Mouse (Mus musculus) right cerebral cortex, postnatal 14 days (tissue): ENCODE measurements around the gene Brinp3.
A peak's percentile ranks its signal among the peaks of the same experiment; 100 is the strongest.

ENCODE experiments used
- DNase-seq: peaks from one replicate; pipeline ENCODE4 v3.0.0; 2022

Brinp3 gene

DNA sequence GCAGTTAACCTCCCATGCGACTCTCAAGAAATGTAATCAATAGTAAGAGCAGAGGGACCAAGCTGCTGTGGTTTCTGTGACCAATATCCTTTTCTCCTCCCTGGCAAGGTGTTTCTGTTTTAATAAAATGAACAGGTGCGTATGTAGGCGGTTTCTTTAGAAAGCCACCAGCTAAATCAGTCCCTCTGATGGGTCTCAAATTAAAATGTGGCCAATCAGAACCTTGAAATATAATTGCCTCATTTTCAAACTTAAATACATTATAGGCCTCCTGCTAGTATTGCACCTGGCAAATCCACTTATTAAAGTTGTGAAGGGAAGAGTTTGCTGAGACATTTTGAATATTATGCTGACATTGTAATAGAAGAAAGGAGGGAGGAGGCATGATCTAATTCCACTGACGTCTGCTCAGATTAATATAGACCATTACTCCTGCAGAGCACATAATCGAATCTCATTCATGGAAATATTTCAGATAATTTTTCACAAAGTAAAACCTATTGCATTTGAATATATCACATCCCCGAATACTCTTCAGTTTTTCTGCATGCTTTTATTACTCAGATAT, 305.5 kb downstream of the Brinp3 start:
- no peak for DNase-seq

DNA sequence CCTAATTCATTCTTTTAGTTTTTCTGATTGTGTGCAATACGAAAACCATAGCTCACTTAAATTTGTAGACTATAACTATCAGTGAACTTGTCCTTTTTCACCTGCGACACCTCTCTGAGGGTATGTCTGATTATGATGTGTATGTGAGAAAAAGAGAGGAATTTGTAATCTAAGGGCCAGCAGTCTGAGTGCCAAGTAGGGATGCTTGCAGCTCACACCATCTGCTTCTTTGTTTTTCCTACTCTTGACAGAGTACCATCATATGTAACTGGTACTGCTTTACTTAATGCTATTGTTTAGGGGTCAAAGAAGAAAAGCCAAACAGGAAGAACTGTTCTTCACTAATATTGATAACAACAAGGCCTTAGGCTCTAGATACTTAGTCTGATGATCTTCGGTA, 307.3 kb downstream of the Brinp3 start:
- no peak for DNase-seq

DNA sequence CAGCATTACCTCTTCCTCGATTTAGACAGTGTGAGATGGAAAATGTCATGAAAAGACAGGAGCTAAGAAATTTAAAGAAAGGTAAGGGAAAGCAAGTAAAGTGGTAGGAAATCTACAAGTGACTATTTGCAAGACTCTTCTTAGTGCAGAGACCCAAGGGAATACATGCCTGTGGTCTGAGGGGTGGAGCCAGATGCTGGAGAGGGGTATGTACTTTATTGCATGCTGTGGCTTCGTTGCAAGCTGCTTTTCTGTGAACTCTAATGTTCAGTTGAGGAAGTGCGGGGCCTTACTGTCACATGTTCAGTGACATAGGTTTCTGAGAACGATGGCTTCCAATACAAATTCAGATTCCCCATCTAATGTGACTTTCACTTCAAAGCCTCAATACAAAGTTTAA, 313.2 kb downstream of the Brinp3 start:
- DNase-seq, result no peak

DNA sequence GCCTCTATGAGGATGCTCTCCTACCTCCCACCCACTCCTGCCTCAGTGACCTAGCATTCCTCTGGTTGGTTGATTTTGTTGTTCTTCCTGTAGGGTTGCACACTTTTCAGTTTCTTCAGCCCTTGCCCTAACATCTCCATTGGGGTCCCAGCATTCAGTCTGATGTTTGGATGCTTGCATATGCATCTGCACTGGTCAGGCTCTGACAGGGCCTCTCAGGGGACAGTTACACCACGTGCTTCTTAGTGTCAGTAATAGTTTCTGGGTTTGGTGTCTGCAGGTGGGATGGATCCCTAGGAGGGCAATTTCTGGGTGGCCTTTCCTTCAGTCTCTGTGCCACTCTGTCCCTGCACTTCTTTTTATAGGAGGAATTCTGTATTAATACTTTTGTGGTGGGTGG, 339.3 kb downstream of the Brinp3 start:
- no peak for DNase-seq

DNA sequence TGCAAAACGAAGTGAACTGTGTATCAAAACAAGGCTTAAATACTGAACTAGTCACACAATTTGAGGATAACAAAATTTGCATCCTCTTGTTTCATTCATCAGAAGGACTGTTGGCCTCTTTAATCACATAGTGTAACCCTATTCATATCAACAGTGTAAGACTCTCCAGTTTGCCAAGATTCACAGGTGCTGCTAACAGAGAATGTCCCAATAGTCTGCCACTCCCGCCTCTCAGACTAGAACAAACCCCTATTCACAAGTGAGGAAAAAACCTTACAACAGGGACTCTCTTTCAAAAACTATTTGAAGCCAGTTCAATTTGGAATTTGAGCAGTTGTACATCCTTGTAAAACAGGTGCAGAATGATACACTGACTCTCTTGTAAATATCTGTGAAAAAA, 349.5 kb downstream of the Brinp3 start:
- no peak for DNase-seq

DNA sequence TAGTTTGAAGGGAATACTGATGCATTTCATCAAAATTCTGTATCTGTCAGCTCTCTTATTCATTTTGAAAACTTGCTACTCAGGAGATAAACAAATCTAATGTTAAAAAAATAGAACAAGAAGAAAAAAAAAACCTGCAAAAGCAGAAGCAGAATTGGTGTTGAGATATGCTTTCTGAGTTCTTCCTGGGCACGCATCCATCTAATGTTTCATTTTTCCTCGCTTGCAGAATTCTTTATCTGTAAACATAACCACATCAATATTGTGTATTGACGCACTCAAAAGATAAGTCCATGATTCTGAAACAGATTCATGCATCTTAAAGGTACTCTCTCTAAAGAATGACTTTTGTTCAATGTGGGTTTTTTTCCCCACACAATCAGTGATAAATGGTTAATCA, 354.3 kb downstream of the Brinp3 start:
- no peak for DNase-seq

DNA sequence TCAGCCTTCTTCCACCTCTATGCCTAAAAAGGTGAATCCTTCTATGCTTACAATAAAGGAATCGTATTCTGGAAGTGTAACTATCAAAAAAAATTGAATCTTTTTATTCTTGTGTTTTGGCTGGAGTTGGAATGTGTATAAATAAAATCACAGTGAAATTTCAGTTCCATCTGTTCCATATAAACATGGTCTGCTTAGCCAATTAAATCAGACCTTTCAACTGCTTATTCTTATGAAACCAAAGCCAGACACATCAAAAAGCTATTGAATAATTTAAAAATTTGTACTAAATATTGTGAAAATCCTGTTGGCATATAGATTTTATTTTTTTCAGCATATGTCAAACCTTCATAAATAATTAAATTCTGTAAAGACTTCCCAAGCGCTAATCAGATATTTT, 355.6 kb downstream of the Brinp3 start:
- no peak for DNase-seq

DNA sequence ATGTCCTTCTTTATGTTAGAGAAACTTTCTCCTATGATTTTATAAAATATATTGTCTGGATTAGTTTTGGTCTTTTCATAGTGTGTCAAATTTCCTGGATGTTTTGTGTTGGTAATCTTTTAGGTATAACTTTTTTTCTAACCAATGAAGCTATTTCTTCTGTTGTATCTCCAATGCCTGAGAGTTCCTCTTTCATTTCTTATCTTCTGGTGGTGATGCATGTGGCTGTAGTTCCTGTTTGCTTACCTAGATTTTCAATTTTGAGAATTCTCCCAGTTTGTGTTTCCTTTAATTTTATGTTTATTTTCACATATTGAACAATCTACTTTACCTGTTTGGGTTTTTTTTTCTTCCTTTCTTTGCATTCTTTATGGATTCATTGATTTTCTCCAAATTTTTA, 404.1 kb downstream of the Brinp3 start:
- no peak for DNase-seq

DNA sequence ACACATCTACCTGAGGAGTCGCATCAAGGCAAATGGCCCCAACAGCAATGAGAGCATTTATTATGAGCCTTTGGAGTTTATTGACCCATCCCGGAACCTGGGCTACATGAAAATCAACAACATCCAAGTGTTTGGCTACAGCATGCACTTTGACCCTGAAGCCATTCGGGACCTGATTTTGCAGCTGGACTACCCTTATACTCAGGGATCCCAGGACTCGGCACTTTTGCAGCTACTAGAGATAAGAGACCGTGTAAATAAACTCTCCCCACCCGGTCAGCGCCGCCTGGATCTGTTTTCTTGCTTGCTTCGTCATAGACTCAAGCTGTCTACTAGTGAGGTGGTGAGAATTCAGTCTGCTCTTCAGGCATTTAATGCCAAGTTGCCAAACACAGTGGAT, 407.1 kb downstream of the Brinp3 start:
- peak; percentile 4 for DNase-seq

DNA sequence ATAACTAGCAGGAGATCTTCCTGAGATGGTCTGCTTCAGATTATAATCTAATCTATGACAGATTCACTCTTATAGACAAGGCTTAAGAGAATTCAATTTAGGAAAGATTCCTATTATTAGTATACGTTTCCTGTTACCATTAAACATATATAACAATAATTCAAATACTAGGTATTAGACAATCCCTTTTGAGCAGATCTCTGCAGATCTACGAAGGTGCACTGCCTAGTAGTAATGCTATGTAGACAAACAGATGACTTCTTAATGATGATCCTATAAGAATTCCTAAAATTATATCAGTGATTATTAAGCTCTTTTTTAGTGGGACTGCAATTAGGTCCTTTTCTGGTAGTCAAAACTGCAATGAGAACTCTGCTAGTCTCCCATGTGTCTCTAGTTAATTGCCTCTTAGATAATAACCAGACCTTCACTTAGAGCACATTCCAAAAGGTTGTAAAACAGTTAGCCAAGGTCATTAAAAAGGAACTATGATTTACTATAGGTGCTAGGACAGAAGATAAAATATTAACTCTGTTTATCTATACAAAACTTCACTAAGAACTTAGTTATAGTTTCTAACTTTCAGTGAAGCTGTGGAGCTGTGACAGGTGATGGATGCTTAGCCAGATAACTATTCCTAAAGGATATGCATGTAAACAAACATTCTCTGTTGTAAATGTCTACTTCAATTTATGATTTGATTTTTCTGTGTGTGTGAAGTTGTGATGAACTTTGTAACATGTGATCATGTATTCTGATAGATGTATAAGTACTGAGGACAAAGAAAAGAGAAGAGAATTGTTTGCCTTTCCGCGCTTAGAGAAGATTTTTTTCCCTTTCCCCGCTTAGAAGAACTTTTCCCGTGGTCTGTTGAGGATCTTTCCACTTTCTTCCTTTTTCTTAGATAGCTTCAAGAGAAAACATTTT, 445.2 kb downstream of the Brinp3 start:
- DNase-seq, result no peak
